Mouse (Mus musculus): ENCODE data around the gene Cenpv. TPM values are rescaled to one million over a fixed set of nuclear protein-coding genes. Genes with fewer than 3 reads are reported as not detected.

Gene Cenpv
- polyA plus RNA-seq, 1 experiment from 2014 or later, result 18.0 TPM

DNA sequence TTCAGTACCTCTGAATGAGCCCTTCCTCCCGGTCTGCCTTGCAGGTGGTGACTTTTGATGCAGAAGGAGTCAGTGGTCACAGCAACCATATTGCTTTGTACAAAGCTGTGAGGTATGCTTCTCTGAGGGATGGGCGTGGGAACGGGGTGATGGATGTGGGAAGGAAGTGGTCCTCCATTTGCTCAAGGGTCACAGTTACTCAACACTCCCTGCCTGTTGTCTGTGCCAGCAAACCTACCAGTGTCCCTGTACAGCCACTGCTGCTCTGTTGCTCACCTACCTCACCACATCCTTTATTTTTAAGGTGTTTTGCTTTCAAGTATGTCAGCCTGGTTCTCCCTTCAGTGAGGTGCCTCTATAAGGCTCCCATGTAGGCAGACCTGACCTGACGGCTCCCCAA is 31.4 kb downstream of the Cenpv start:
- Histone ChIP-seq H3K4me2 (ENCODE audit: low read depth, low read length) (no peak overlapping the region), H3K9ac (ENCODE audit: low read length) (no peak overlapping the region), H3K27me3 (ENCODE audit: control insufficient read depth, insufficient read depth, low read length) (no peaks in the 10 kb centered on the region), H3K9me3 (replicated peaks; ENCODE audit: control insufficient read depth, low read length) (no peaks in the 10 kb centered on the region), H3K4me1 (ENCODE audit: control insufficient read depth, insufficient read depth, low read length) (no peaks in the 10 kb centered on the region), H3K27ac (ENCODE audit: low read length) (no peak overlapping the region), H3K36me3 (ENCODE audit: control insufficient read depth, insufficient read depth) (no peaks in the 10 kb centered on the region), H3K4me3 (ENCODE audit: low read length) (no peak overlapping the region)
- ATAC-seq (replicated peaks; ENCODE audit: extremely low read depth, insufficient read depth, low FRiP score), result no peak
- WGBS, result 81% methylated on average over 4 of the region's 4 CpGs

DNA sequence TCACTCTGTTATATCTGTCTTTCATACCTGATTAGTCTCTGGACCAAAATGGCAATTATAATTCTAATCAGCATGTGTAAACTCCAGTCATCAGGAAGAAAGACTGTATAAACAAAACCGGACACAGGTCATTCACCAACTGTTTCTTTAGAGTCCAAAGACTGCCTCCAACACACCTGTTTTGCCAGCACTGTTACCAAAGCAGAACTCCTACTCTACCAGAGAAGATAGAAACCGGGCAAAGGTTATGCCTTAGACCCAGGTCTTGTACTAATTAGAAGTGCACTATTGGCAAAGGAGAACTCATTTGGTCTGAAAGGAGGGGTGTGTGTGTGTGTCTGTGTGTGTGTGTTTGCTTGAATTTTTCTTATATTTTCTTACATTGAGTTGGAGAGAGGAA is 38.5 kb downstream of the Cenpv start:
- H3K27me3 ChIP-seq (ENCODE audit: control insufficient read depth, insufficient read depth, low read length), result no peaks in the 10 kb centered on the region
- H3K4me2 ChIP-seq (ENCODE audit: low read depth, low read length), result no peak overlapping the region
- no peaks in the 10 kb centered on the region for H3K36me3 ChIP-seq (ENCODE audit: control insufficient read depth, insufficient read depth)
- H3K9me3 ChIP-seq (replicated peaks; ENCODE audit: control insufficient read depth, low read length), result no peaks in the 10 kb centered on the region
- H3K27ac ChIP-seq (ENCODE audit: low read length), result no peak overlapping the region
- WGBS, result 84% methylated on average over 2 of the region's 2 CpGs
- peaks cover 9% of the 10 kb centered on the region for H3K4me1 ChIP-seq (ENCODE audit: control insufficient read depth, insufficient read depth, low read length)
- no peak overlapping the region for H3K9ac ChIP-seq (ENCODE audit: low read length)
- ATAC-seq (replicated peaks; ENCODE audit: extremely low read depth, insufficient read depth, low FRiP score), result no peak
- no peak overlapping the region for H3K4me3 ChIP-seq (ENCODE audit: low read length)

DNA sequence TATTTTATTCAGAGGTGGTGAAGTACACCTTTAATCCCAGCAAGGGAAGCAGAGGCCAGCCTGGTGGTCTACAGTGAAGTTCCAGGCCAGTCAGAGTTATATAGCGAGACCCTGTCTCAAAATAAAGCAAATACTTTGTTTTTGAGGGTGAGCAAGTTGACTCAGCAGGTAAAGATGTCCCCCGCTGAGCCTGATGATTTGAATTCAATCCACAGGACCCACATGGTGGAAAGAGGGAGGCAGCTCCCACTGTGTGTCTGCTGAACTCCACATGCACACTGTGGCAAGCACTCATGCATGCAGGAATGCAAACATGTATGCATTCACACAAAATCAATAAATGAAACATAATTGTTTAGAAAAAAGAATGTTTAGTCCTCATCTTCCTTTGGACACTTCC is 40.3 kb downstream of the Cenpv start:
- no peaks in the 10 kb centered on the region for H3K9me3 ChIP-seq (replicated peaks; ENCODE audit: control insufficient read depth, low read length)
- no peak overlapping the region for H3K4me3 ChIP-seq (ENCODE audit: low read length)
- no peak overlapping the region for H3K4me2 ChIP-seq (ENCODE audit: low read depth, low read length)
- H3K4me1 ChIP-seq (ENCODE audit: control insufficient read depth, insufficient read depth, low read length), result peaks cover 21% of the 10 kb centered on the region
- H3K27ac ChIP-seq (ENCODE audit: low read length), result no peak overlapping the region
- no peak for ATAC-seq (replicated peaks; ENCODE audit: extremely low read depth, insufficient read depth, low FRiP score)
- H3K36me3 ChIP-seq (ENCODE audit: control insufficient read depth, insufficient read depth), result no peaks in the 10 kb centered on the region
- WGBS, result 93% methylated on average over 2 of the region's 2 CpGs
- H3K9ac ChIP-seq (ENCODE audit: low read length), result no peak overlapping the region
- H3K27me3 ChIP-seq (ENCODE audit: control insufficient read depth, insufficient read depth, low read length), result no peaks in the 10 kb centered on the region

DNA sequence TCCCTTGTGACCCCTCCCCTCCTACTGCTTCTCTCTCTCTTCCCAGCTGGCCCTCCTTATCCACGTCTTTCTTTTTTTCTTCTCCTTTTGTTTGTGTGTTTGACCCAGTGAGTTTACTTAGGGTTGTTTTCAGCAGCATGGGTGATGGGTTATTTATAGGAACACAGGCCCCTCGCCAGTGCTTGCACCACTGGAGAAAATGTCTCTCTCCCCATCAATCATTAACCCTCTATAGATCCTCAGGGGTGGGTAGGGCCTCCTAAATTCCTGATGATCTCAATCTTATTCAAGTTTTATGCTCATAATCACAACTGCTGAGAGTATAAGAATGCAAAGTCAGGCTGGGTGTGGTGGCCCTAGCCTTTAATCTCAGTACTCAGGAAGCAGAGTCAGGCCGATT is 41.9 kb downstream of the Cenpv start:
- no peak overlapping the region for H3K27ac ChIP-seq (ENCODE audit: low read length)
- no peak overlapping the region for H3K9ac ChIP-seq (ENCODE audit: low read length)
- no peaks in the 10 kb centered on the region for H3K9me3 ChIP-seq (replicated peaks; ENCODE audit: control insufficient read depth, low read length)
- H3K27me3 ChIP-seq (ENCODE audit: control insufficient read depth, insufficient read depth, low read length), result no peaks in the 10 kb centered on the region
- no peak overlapping the region for H3K4me2 ChIP-seq (ENCODE audit: low read depth, low read length)
- H3K4me3 ChIP-seq (ENCODE audit: low read length), result no peak overlapping the region
- no peak for ATAC-seq (replicated peaks; ENCODE audit: extremely low read depth, insufficient read depth, low FRiP score)
- peaks cover 21% of the 10 kb centered on the region for H3K4me1 ChIP-seq (ENCODE audit: control insufficient read depth, insufficient read depth, low read length)
- no peaks in the 10 kb centered on the region for H3K36me3 ChIP-seq (ENCODE audit: control insufficient read depth, insufficient read depth)
- WGBS, result 38% methylated on average over 3 of the region's 3 CpGs

DNA sequence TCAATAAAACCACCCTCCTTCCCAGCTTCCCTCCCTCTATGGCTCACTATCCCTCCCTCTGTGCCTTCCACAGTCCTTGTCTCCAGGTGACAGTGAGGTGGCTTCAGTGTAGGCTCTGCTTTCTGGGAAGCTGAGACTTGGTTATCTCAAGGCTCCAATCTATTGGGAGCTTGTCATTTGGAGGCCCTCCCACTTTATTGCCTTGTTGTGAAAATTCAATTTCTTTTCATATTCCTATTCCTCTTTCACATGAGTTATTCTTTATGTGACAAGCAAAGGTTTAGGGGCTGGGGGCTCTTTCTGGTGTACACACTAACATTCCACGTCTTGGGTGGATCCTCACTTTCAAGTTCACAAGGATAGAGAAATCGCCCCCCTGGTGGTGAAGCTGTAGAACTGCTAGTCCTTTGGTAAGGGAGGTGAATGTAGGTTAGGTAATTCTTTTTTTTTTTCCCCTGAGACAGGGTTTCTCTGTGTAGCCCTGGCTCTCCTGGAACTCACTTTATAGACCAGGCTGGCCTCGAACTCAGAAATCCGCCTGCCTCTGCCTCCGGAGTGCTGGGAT is 42.8 kb downstream of the Cenpv start:
- no peak for ATAC-seq (replicated peaks; ENCODE audit: extremely low read depth, insufficient read depth, low FRiP score)
- no peaks in the 10 kb centered on the region for H3K9me3 ChIP-seq (replicated peaks; ENCODE audit: control insufficient read depth, low read length)
- peaks cover 21% of the 10 kb centered on the region for H3K4me1 ChIP-seq (ENCODE audit: control insufficient read depth, insufficient read depth, low read length)
- no peaks in the 10 kb centered on the region for H3K27me3 ChIP-seq (ENCODE audit: control insufficient read depth, insufficient read depth, low read length)
- 55% methylated on average over 5 of the region's 5 CpGs for WGBS
- no peak overlapping the region for H3K4me3 ChIP-seq (ENCODE audit: low read length)
- no peak overlapping the region for H3K27ac ChIP-seq (ENCODE audit: low read length)
- no peaks in the 10 kb centered on the region for H3K36me3 ChIP-seq (ENCODE audit: control insufficient read depth, insufficient read depth)
- no peak overlapping the region for H3K9ac ChIP-seq (ENCODE audit: low read length)
- no peak overlapping the region for H3K4me2 ChIP-seq (ENCODE audit: low read depth, low read length)

DNA sequence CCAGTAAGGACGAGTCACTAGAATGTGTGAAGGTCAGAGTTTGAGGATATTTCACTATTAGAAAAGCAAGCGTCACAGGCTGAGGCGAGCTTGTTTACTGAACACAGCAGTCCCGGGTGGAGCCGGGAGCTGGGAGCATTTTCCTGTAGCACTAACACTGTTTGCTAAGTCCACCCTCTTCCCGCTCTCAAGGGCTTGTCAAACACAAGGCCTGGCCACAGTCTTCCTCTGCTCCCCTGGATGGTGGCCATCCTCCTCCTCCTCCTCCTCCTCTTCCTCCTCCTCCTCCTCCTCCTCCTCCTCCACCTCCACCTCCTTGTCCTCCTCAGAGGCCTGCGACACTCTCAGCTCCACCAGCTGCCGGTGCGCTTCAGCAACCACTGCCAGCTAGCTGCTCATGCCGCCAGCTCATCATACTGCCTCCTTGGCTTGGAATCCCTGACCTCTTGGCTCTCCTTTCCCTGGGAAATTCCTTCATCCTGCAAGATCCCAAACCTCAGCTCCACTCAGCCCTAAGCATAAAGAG is 43.7 kb downstream of the Cenpv start:
- peak overlapping the region; percentile 29 for H3K4me2 ChIP-seq (ENCODE audit: low read depth, low read length)
- no peaks in the 10 kb centered on the region for H3K27me3 ChIP-seq (ENCODE audit: control insufficient read depth, insufficient read depth, low read length)
- no peak overlapping the region for H3K4me3 ChIP-seq (ENCODE audit: low read length)
- H3K4me1 ChIP-seq (ENCODE audit: control insufficient read depth, insufficient read depth, low read length), result peaks cover 21% of the 10 kb centered on the region
- peak overlapping the region; percentile 53 for H3K9ac ChIP-seq (ENCODE audit: low read length)
- no peaks in the 10 kb centered on the region for H3K36me3 ChIP-seq (ENCODE audit: control insufficient read depth, insufficient read depth)
- ATAC-seq (replicated peaks; ENCODE audit: extremely low read depth, insufficient read depth, low FRiP score), result peak; percentile 61
- 27% methylated on average over 10 of the region's 10 CpGs for WGBS
- no peaks in the 10 kb centered on the region for H3K9me3 ChIP-seq (replicated peaks; ENCODE audit: control insufficient read depth, low read length)
- peak overlapping the region; percentile 78 for H3K27ac ChIP-seq (ENCODE audit: low read length)

DNA sequence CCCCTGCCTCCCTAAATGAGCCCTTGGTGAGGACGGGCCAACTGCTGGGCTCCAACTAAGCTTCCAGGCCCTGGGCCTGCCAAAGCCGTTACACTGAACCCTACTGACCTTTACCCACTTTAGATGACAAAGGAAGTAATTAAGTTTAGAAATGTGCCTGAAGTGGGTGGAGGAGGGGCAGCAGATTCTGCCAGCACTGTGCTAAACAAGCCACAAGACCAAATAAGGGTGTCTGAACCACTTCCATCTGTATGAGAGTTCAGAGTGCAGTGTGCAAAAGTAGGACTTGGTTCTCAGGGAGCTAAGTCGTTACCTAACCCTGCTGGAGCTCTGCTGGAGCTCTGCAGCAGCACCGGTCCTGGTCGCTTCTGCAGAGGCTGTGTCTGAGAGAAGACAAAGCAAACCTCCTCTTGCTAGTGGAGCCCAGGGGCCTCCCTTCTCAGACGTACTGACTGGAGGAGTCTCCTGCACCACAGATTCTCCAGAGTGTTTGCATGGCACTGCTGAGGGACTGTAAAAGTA is 44.2 kb downstream of the Cenpv start:
- peak; percentile 78 for ATAC-seq (replicated peaks; ENCODE audit: extremely low read depth, insufficient read depth, low FRiP score)
- Histone ChIP-seq H3K4me1 (ENCODE audit: control insufficient read depth, insufficient read depth, low read length) (peaks cover 21% of the 10 kb centered on the region), H3K27ac (ENCODE audit: low read length) (peak overlapping the region; percentile 78), H3K4me3 (ENCODE audit: low read length) (no peak overlapping the region), H3K4me2 (ENCODE audit: low read depth, low read length) (peak overlapping the region; percentile 29), H3K9me3 (replicated peaks; ENCODE audit: control insufficient read depth, low read length) (no peaks in the 10 kb centered on the region), H3K9ac (ENCODE audit: low read length) (peak overlapping the region; percentile 53), H3K36me3 (ENCODE audit: control insufficient read depth, insufficient read depth) (no peaks in the 10 kb centered on the region), H3K27me3 (ENCODE audit: control insufficient read depth, insufficient read depth, low read length) (no peaks in the 10 kb centered on the region)
- WGBS, result 8% methylated on average over 6 of the region's 6 CpGs

DNA sequence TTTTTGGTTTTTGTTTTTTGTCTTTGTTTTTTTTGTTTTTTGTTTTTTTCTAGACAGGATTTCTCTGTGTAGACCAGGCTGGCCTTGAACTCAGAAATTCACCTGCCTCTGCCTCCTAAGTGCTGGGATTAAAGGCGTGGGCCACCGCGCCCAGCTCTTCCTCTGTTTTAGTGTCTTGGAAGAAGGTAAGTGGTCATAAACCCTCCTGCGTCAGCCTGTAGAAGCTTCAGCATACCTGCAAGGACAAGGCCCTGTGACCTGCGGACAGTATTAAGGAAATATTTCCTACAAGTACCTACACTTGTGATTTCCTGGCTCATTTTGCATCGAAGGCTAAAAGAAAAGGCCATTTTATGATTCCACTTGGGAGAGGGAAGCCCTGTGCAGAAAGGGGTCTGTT is 45.4 kb downstream of the Cenpv start:
- H3K4me1 ChIP-seq (ENCODE audit: control insufficient read depth, insufficient read depth, low read length), result peaks cover 21% of the 10 kb centered on the region
- ATAC-seq (replicated peaks; ENCODE audit: extremely low read depth, insufficient read depth, low FRiP score), result no peak
- no peaks in the 10 kb centered on the region for H3K36me3 ChIP-seq (ENCODE audit: control insufficient read depth, insufficient read depth)
- H3K9me3 ChIP-seq (replicated peaks; ENCODE audit: control insufficient read depth, low read length), result no peaks in the 10 kb centered on the region
- 92% methylated on average over 6 of the region's 6 CpGs for WGBS
- H3K27me3 ChIP-seq (ENCODE audit: control insufficient read depth, insufficient read depth, low read length), result no peaks in the 10 kb centered on the region
- no peak overlapping the region for H3K4me2 ChIP-seq (ENCODE audit: low read depth, low read length)
- H3K4me3 ChIP-seq (ENCODE audit: low read length), result no peak overlapping the region
- no peak overlapping the region for H3K27ac ChIP-seq (ENCODE audit: low read length)
- H3K9ac ChIP-seq (ENCODE audit: low read length), result no peak overlapping the region

DNA sequence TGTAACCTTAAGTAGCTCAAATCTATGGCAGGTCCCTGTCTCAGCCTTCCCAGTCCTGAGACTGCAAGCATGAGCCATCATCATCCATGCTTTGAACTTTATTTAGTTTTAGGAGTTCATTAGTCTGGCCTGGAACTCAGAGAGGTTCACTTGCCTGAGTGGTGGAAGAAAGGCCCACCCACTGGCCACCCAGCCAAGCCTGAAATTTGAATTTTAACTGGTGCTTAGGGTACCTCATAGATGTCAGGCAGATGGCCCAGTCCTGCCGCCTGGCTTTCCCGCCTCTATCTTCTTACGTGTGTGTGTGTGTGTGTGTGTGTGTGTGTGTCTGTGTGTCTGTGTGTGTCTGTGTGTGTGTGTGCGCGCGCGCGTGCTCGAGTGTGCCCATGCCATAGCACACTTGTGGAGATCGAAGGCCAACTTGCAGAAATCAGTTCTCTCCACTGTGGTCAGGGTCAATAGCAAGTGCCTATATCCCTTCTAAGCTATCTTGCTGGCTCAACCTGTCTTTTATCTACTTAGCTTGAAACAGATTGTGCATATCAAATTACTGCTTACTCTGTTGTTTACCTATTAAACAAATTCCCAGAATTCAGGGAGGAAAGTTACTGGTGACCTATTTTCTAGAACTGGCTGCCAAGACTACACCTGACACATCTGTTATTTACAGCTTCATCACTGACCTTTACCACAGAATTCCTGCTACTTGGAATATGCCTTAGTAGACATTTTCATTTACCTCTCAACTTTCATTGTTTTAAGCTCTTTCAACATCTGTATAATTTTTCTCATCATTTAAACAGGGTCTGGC is 51.3 kb downstream of the Cenpv start:
- no peak overlapping the region for H3K27ac ChIP-seq (ENCODE audit: low read length)
- H3K4me2 ChIP-seq (ENCODE audit: low read depth, low read length), result no peak overlapping the region
- H3K4me3 ChIP-seq (ENCODE audit: low read length), result no peak overlapping the region
- WGBS, result 95% methylated on average over 10 of the region's 10 CpGs
- no peaks in the 10 kb centered on the region for H3K9me3 ChIP-seq (replicated peaks; ENCODE audit: control insufficient read depth, low read length)
- no peak for ATAC-seq (replicated peaks; ENCODE audit: extremely low read depth, insufficient read depth, low FRiP score)
- no peak overlapping the region for H3K9ac ChIP-seq (ENCODE audit: low read length)
- H3K4me1 ChIP-seq (ENCODE audit: control insufficient read depth, insufficient read depth, low read length), result no peaks in the 10 kb centered on the region
- H3K27me3 ChIP-seq (ENCODE audit: control insufficient read depth, insufficient read depth, low read length), result no peaks in the 10 kb centered on the region
- H3K36me3 ChIP-seq (ENCODE audit: control insufficient read depth, insufficient read depth), result no peaks in the 10 kb centered on the region

Measured in heart, embryonic 16.5 days (tissue).